Mouse (Mus musculus) testis, adult 2 months (tissue): ENCODE results near the gene Arl5b.

Source experiments
- CTCF ChIP-seq: fragments of 200-500 bp; IDR thresholded peaks from 2 replicates; pipeline ENCODE4 v1.5.1; 2012; ENCODE audit warnings: low read depth, mild to moderate bottlenecking, inconsistent platforms, low read length, moderate library complexity; ENCODE audit not compliant: control insufficient read depth, insufficient read depth, insufficient replicate concordance
- POLR2A ChIP-seq: fragments of 200-500 bp; IDR thresholded peaks from 2 replicates; pipeline ENCODE4 v1.6.1; 2012; ENCODE audit warnings: low read depth, mild to moderate bottlenecking, inconsistent platforms, low read length, moderate library complexity; ENCODE audit not compliant: control insufficient read depth

GRCm38 (mm10) chr2:15064380-15065269, 15.4 kb downstream of the Arl5b start:
- no peak for TF ChIP-seq POLR2A
- no peak for TF ChIP-seq CTCF
